Mouse (Mus musculus) bone marrow, adult 2 months (tissue): ENCODE data around the gene Ranbp3l.

Experiments
- CTCF ChIP-seq: fragments of 200-500 bp; IDR thresholded peaks from 2 replicates; pipeline ENCODE4 v1.5.1; 2011; ENCODE audit warnings: low read length, control low read depth; ENCODE audit not compliant: control insufficient read depth, insufficient read depth
- POLR2A ChIP-seq: fragments of 200-500 bp; IDR thresholded peaks from 2 replicates; pipeline ENCODE4 v1.6.1; 2011; ENCODE audit warnings: low read depth, mild to moderate bottlenecking, control low read depth, low read length, borderline replicate concordance; ENCODE audit not compliant: control insufficient read depth

GRCm38 (mm10) chr15:9070353-9070752 is 102.6 kb downstream of the Ranbp3l start:
- TF ChIP-seq POLR2A, result no peak
- no peak for TF ChIP-seq CTCF
